Mouse (Mus musculus) forebrain, embryonic 14.5 days (tissue): Measurements from ENCODE around the gene Parp8. TPM values are rescaled to one million over a fixed set of nuclear protein-coding genes. Genes with fewer than 3 reads are reported as not detected.

Experiments used
- ATAC-seq: fragments of 200-750 bp; cut with Nextera tagmentation; 2 replicates; pipeline ENCODE4 v1.8.0; 2017; ENCODE audit warnings: mild to moderate bottlenecking, moderate library complexity
- DNase-seq: peaks from one replicate; pipeline ENCODE4 v3.0.0-alpha.2; 2015; ENCODE audit warnings: low spot score
- H3K27ac ChIP-seq: fragments of 300-500 bp; sonication (generic); 2 replicates; pipeline ENCODE4 v1.5.1; 2014; ENCODE audit warnings: low read depth, mild to moderate bottlenecking, control low read depth, low read length, moderate library complexity
- H3K27me3 ChIP-seq: fragments of 300-500 bp; sonication (generic); replicated peaks from 2 replicates; pipeline ENCODE4 v1.6.1; 2014; ENCODE audit warnings: low read length, control low read depth, mixed read lengths; ENCODE audit not compliant: control insufficient read depth, insufficient read depth
- H3K36me3 ChIP-seq: fragments of 300-500 bp; sonication (generic); 2 replicates; pipeline ENCODE4 v1.6.1; 2014; ENCODE audit warnings: low read length, control low read depth; ENCODE audit not compliant: control insufficient read depth, insufficient read depth
- H3K4me1 ChIP-seq: fragments of 300-500 bp; sonication (generic); 2 replicates; pipeline ENCODE4 v1.6.1; 2014; ENCODE audit warnings: antibody characterized with exemption, low read length, control low read depth; ENCODE audit not compliant: control insufficient read depth, insufficient read depth
- H3K4me2 ChIP-seq: fragments of 300-500 bp; sonication (generic); 2 replicates; pipeline ENCODE4 v1.6.1; 2014; ENCODE audit warnings: mild to moderate bottlenecking, control low read depth, low read length
- H3K4me3 ChIP-seq: fragments of 300-500 bp; sonication (generic); 2 replicates; pipeline ENCODE4 v1.5.1; 2014; ENCODE audit warnings: low read depth, low read length, control low read depth
- H3K9ac ChIP-seq: fragments of 300-500 bp; sonication (generic); 2 replicates; pipeline ENCODE4 v1.6.1; 2014; ENCODE audit warnings: mild to moderate bottlenecking, low read length, control low read depth, moderate library complexity
- H3K9me3 ChIP-seq: fragments of 300-500 bp; sonication (generic); replicated peaks from 2 replicates; pipeline ENCODE4 v1.6.1; 2016; ENCODE audit warnings: low read length, control low read depth, mixed read lengths; ENCODE audit not compliant: control insufficient read depth
- WGBS: fragments of 180-500 bp; shearing (Covaris S2); extraction: QIAGEN DNeasy Blood & Tissue Kit; methylation state at CpG from one replicate; pipeline ENCODE4 v1.1.7; 2014; 5-methylcytosine and 5-hydroxymethylcytosine counted together
- polyA plus RNA-seq: library from polyadenylated mRNA; unstranded; fragments of >200 nt; fragmentation: Nextera tagmentation; extraction: Ambion mirVana; gene quantifications from 2 replicates; pipeline ENCODE4 v1.2.1, GENCODE M21; 2014

The Parp8 gene
- polyA plus RNA-seq, 1 experiment from 2014 or later: 16.0 TPM

- no peak for ATAC-seq
- H3K9ac ChIP-seq: no peak overlapping the region
- 91% methylated on average over 9 of the region's 9 CpGs for WGBS
- no peaks in the 10 kb centered on the region for H3K36me3 ChIP-seq
- H3K4me3 ChIP-seq: no peak overlapping the region
- DNase-seq: no peak
- H3K4me2 ChIP-seq: no peak overlapping the region
- no peaks in the 10 kb centered on the region for H3K9me3 ChIP-seq
- H3K4me1 ChIP-seq: no peaks in the 10 kb centered on the region
- no peak overlapping the region for H3K27ac ChIP-seq
- no peaks in the 10 kb centered on the region for H3K27me3 ChIP-seq
Observed at GRCm38 (mm10) chr13:116884422-116884942, 140.9 kb downstream of the Parp8 start.

- H3K9ac ChIP-seq: no peak overlapping the region
- no peaks in the 10 kb centered on the region for H3K4me1 ChIP-seq
- no peaks in the 10 kb centered on the region for H3K9me3 ChIP-seq
- H3K27ac ChIP-seq: no peak overlapping the region
- no peak overlapping the region for H3K4me2 ChIP-seq
- no peaks in the 10 kb centered on the region for H3K36me3 ChIP-seq
- no peak overlapping the region for H3K4me3 ChIP-seq
- ATAC-seq: no peak
- no peaks in the 10 kb centered on the region for H3K27me3 ChIP-seq
- DNase-seq: no peak
- 86% methylated on average over 7 of the region's 7 CpGs for WGBS
Observed at GRCm38 (mm10) chr13:116882226-116882625, 143.1 kb downstream of the Parp8 start.

GRCm38 (mm10) chr13:116879580-116880192, 145.7 kb downstream of the Parp8 start:
- Histone ChIP-seq H3K27me3 (no peaks in the 10 kb centered on the region), H3K4me3 (no peak overlapping the region), H3K9ac (no peak overlapping the region), H3K9me3 (no peaks in the 10 kb centered on the region), H3K4me2 (no peak overlapping the region), H3K27ac (no peak overlapping the region), H3K36me3 (no peaks in the 10 kb centered on the region), H3K4me1 (no peaks in the 10 kb centered on the region)
- ATAC-seq: no peak
- no peak for DNase-seq
- WGBS: 86% methylated on average over 10 of the region's 10 CpGs

GRCm38 (mm10) chr13:116870221-116870620, 155.1 kb downstream of the Parp8 start:
- H3K9me3 ChIP-seq: no peaks in the 10 kb centered on the region
- H3K27ac ChIP-seq: no peak overlapping the region
- H3K36me3 ChIP-seq: peaks cover 9% of the 10 kb centered on the region
- 76% methylated on average over 1 of the region's 1 CpGs for WGBS
- no peak for ATAC-seq
- DNase-seq: no peak
- no peak overlapping the region for H3K4me3 ChIP-seq
- no peaks in the 10 kb centered on the region for H3K4me1 ChIP-seq
- no peaks in the 10 kb centered on the region for H3K27me3 ChIP-seq
- H3K9ac ChIP-seq: no peak overlapping the region
- H3K4me2 ChIP-seq: no peak overlapping the region

GRCm38 (mm10) chr13:116843937-116844336, 181.4 kb downstream of the Parp8 start:
- WGBS: 91% methylated on average over 5 of the region's 5 CpGs
- no peaks in the 10 kb centered on the region for H3K9me3 ChIP-seq
- H3K4me2 ChIP-seq: no peak overlapping the region
- no peaks in the 10 kb centered on the region for H3K4me1 ChIP-seq
- H3K36me3 ChIP-seq: no peaks in the 10 kb centered on the region
- H3K9ac ChIP-seq: no peak overlapping the region
- ATAC-seq (no peak), DNase-seq (no peak)
- H3K27ac ChIP-seq: no peak overlapping the region
- no peaks in the 10 kb centered on the region for H3K27me3 ChIP-seq
- no peak overlapping the region for H3K4me3 ChIP-seq

- Histone ChIP-seq H3K27ac (no peak overlapping the region), H3K36me3 (no peaks in the 10 kb centered on the region), H3K4me2 (no peak overlapping the region), H3K4me3 (no peak overlapping the region), H3K4me1 (no peaks in the 10 kb centered on the region), H3K9me3 (no peaks in the 10 kb centered on the region), H3K27me3 (no peaks in the 10 kb centered on the region), H3K9ac (no peak overlapping the region)
- ATAC-seq: no peak
- no peak for DNase-seq
Observed at GRCm38 (mm10) chr13:116830984-116831383, 194.4 kb downstream of the Parp8 start.

- Histone ChIP-seq H3K4me3 (no peak overlapping the region), H3K9me3 (no peaks in the 10 kb centered on the region), H3K27me3 (no peaks in the 10 kb centered on the region), H3K4me1 (no peaks in the 10 kb centered on the region), H3K9ac (no peak overlapping the region), H3K4me2 (no peak overlapping the region), H3K36me3 (no peaks in the 10 kb centered on the region), H3K27ac (no peak overlapping the region)
- DNase-seq (no peak), ATAC-seq (no peak)
- WGBS: 94% methylated on average over 3 of the region's 3 CpGs
Observed at GRCm38 (mm10) chr13:116829015-116829414, 196.3 kb downstream of the Parp8 start.

GRCm38 (mm10) chr13:116811456-116811855, 213.9 kb downstream of the Parp8 start:
- 84% methylated on average over 1 of the region's 1 CpGs for WGBS
- DNase-seq (no peak), ATAC-seq (no peak)
- H3K27me3 ChIP-seq: no peaks in the 10 kb centered on the region
- no peak overlapping the region for H3K4me2 ChIP-seq
- H3K36me3 ChIP-seq: no peaks in the 10 kb centered on the region
- no peak overlapping the region for H3K4me3 ChIP-seq
- H3K9ac ChIP-seq: no peak overlapping the region
- no peaks in the 10 kb centered on the region for H3K9me3 ChIP-seq
- H3K27ac ChIP-seq: no peak overlapping the region
- H3K4me1 ChIP-seq: no peaks in the 10 kb centered on the region
